Mouse (Mus musculus) splenic B cell, adult 2 months (primary cell): Measurements from ENCODE around the gene Klf1.

Experiments
- DNase-seq: peaks from one replicate; pipeline ENCODE4 v3.0.0-alpha.2; 2011; ENCODE audit warnings: low read depth, low spot score
- H3K27me3 ChIP-seq: 2 replicates; pipeline ENCODE4 v1.6.1; 2012; ENCODE audit warnings: mild to moderate bottlenecking, low read length, moderate library complexity, mixed read lengths; ENCODE audit not compliant: control insufficient read depth, poor library complexity, insufficient read depth, severe bottlenecking
- H3K36me3 ChIP-seq: 2 replicates; pipeline ENCODE4 v1.6.1; 2012; ENCODE audit warnings: mild to moderate bottlenecking, low read length, moderate library complexity, mixed read lengths; ENCODE audit not compliant: control insufficient read depth, poor library complexity, insufficient read depth, severe bottlenecking

Klf1 gene

GRCm38 (mm10) chr8:84936041-84936961, 34.6 kb downstream of the Klf1 start:
- Histone ChIP-seq H3K27me3 (peaks cover 1% of the 10 kb centered on the region), H3K36me3 (no peaks in the 10 kb centered on the region)
- DNase-seq = no peak

- Histone ChIP-seq H3K27me3 (peaks cover 1% of the 10 kb centered on the region), H3K36me3 (no peaks in the 10 kb centered on the region)
- DNase-seq = peak; percentile 81
Measured at GRCm38 (mm10) chr8:84936962-84937546, 35.3 kb downstream of the Klf1 start, which contains the start of gene Mast1. Mast1 (minus strand) TSS chr8:84937359.

DNA sequence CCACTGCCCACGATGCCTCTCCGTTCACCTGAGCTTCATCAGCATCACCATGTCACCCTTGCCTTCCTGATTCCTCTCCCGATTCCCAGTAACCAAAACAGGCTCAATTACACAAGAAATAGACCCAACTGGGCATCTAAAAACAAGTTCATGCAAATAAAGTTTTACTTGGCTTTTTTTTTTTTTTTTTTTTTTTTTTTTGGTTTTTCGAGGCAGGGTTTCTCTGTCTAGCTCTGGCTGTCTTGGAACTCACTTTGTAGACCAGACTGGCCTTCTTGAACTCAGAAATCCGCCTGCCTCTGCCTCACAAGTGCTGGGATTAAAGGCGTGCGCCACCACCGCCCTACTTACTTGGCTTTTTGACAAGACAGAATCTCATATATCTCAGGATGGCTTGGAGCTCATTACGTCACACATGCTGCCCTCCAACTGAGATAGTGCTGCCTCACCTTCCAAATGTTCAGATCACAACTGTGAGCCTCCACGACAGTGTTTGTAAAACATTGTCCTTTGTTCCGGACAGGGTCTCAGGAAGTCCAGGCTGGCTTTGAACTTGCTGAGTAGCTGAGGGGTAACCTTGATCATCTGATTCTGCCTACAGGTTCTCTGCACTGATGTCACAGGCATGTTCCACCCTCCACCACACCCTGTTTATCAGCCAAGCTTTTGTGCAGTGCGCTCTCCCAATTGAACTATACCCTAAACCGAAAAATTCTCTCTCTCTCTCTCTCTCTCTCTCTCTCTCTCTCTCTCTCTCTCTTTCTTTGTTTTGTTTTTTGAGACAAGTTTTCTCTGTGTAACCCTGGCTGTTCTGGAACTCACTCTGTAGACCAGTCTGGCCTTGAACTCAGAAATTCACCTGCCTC, 36.1 kb downstream of the Klf1 start:
- H3K36me3 ChIP-seq = no peaks in the 10 kb centered on the region
- DNase-seq = no peak
- H3K27me3 ChIP-seq = peaks cover 1% of the 10 kb centered on the region

GRCm38 (mm10) chr8:84943699-84944098, 42.0 kb downstream of the Klf1 start:
- H3K36me3 ChIP-seq = no peaks in the 10 kb centered on the region
- no peaks in the 10 kb centered on the region for H3K27me3 ChIP-seq
- no peak for DNase-seq

DNA sequence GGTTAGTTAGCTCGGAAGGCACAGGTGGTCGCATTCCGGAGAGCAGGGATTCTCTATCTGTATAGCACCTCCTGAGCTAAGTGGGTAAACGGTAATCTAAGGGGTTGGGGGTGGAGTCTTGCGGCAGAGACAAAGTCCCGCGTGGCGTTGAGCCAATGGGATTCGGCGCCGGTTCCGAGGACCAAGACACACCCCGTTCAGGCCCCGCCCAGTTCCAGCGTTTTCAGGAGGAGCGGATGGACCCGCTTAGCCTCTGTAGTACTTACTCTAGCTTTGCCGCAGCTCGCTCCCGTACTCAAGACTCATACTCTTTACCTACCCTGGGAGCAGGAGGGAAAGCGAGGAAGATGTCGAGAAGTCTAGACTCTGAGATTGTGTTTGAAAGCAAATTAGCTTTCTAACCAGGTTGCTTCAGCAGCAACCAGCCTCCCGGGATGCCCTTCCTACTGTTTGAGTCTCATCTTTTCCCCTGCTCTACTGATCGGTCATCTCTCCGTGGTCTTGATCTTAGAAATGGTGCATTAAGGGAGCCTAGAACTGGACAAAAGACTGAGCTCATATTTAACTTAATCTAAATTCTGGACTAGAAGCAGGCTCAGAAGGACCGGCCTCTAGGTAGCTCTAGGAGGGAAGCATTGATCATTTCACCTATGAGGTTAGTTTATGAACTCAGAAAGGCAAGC, 42.9 kb downstream of the Klf1 start:
- DNase-seq = peak; percentile 50

DNA sequence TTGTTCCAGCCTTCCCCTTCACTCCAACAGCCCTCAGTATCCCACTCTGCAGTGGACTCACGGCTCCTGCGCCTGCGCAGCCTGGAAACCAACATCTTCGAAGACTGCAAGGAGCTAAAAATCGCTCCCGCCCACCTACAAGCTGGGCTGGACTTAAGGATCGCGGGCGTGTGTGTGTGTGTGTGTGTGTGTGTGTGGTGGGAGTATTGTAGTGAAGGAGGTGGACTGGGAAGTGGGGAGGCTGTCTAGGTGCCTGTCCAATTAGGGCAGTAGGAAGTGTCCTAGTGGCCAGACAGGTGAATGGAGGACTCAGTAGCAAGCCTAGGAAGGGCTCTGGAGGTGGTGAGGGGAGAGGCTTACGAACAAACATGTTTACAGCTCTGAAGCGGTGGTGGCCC, 43.5 kb downstream of the Klf1 start:
- no peaks in the 10 kb centered on the region for H3K36me3 ChIP-seq
- no peak for DNase-seq
- H3K27me3 ChIP-seq = no peaks in the 10 kb centered on the region

More for the DNA sequence above, 42.9 kb downstream of the Klf1 start:
- no peaks in the 10 kb centered on the region for H3K27me3 ChIP-seq
- no peaks in the 10 kb centered on the region for H3K36me3 ChIP-seq

GRCm38 (mm10) chr8:84945633-84946527, 44.2 kb downstream of the Klf1 start:
- no peaks in the 10 kb centered on the region for H3K27me3 ChIP-seq
- DNase-seq = no peak

GRCm38 (mm10) chr8:84946528-84947240, 45.0 kb downstream of the Klf1 start, which contains the start of gene Rtbdn:
Rtbdn (plus strand) TSS chr8:84946991.
- Histone ChIP-seq H3K36me3 (no peaks in the 10 kb centered on the region), H3K27me3 (no peaks in the 10 kb centered on the region)
- no peak for DNase-seq

More at GRCm38 (mm10) chr8:84945633-84946527, 44.2 kb downstream of the Klf1 start:
- H3K36me3 ChIP-seq = no peaks in the 10 kb centered on the region

GRCm38 (mm10) chr8:84947241-84947545, 45.5 kb downstream of the Klf1 start:
- no peaks in the 10 kb centered on the region for H3K36me3 ChIP-seq
- peak; percentile 65 for DNase-seq
- no peaks in the 10 kb centered on the region for H3K27me3 ChIP-seq

DNA sequence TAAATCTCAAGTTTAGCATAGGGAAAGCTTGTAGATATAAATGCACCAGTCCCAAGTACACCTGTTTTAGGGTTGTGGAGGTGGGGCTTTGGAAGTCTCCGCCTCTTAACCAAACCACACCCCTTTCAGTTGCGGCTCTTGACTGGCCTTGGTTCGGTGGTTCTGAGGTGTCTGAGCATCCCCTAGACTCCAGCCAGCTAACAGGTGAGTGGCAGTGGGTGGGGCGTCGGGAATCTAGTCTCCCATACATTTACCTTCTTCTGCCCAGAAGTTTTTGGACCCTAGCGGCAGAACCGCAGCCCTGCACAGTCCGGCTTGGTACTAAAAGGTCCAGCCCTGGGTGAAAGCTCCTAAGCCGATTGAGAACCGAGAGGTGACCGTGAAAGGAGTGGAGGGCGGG, 48.0 kb downstream of the Klf1 start:
- Histone ChIP-seq H3K27me3 (no peaks in the 10 kb centered on the region), H3K36me3 (no peaks in the 10 kb centered on the region)
- DNase-seq = no peak

DNA sequence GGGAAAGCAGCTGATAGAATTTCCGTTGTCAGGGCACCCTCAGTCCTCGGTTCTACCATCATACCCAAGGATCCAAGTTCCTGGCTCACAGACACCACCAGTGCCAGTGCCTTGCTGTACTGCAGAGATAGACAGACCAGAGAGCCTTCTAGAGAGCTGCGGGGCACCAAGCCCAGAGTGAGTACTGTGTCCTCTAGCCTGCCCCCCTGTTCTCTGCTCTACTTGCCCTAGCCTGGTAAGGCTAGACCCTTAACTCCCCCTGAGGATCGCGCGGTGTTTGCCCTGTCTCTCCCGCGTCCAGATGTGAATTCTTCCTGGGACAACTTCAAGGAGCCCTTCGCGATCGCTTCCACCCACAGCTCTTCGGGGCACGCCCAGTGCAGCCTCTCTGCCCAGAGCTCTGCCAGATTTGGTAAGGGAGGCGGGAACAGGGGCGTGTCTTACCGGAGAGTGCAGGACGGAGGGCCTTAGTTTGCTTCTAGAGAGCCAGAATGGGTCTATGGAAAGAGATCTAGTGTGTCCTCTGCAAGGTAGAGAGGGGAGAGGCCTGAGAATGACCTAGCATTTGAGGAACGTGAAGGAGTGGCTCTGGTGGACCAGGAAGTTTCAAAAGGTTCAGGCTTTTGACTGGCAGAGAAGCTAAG, 51.0 kb downstream of the Klf1 start:
- no peaks in the 10 kb centered on the region for H3K36me3 ChIP-seq
- no peak for DNase-seq
- no peaks in the 10 kb centered on the region for H3K27me3 ChIP-seq
